ENCODE assay signal across 7 mouse cellular contexts in the genomic region with DNA sequence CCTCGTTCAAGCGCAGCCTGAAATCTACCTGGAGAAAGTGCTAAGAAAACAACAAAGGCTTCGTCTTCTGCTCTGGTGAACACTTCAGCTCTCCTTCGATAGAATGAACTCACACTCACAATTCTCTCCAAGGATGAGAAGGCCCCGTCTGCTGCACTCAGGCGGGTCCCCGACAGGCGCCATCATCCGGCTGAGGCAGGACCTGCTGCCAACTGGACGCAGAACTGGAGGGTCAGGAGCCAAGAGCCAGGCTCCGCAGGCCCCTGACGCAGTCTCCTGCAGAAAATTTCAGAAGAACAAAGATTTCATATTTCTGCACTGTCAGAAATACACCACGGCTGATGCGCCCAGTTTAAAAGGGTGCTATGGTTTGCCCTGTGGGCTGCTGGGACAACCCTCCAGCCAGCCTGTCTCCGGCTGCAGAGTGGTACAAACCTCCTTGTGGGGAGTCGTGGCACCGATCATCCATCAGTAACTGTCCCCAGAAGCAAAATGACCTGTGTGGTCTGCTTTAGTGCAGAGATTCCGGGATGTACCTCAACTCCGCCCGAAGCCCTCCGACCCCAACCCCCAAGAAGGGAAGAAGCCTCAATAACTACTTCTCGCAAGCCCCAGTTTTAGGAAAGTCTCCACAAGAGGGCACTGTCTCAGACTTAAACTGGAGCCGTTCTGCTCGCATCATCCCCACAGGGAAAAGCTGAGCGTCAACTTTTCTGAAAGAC. TPM values are rescaled to one million over a fixed set of nuclear protein-coding genes. Genes with fewer than 3 reads are reported as not detected.
DNase-seq lines count a peak whose midpoint lies in the region; ATAC-seq and TF ChIP-seq lines count a peak whose summit lies in the region.

No protein-coding gene starts in this region.

- peak; percentile 65 for TF ChIP-seq CTCF in E14TG2a.4 (conservative IDR thresholded peaks at IDR 0.05; ENCODE audit: low read length)
- TF ChIP-seq CTCF in layer of hippocampus, adult 2 months (conservative IDR thresholded peaks at IDR 0.05) = peak; percentile 84
- peak; percentile 71 for TF ChIP-seq CTCF in lung, postnatal 0 days (IDR thresholded peaks at IDR 0.05)

- no peaks in the 10 kb centered on the region for H3K36me3 ChIP-seq in E14TG2a.4 (ENCODE audit: insufficient read depth, low read length)
- no peaks in the 10 kb centered on the region for H3K36me3 ChIP-seq in embryonic facial prominence, embryonic 14.5 days (ENCODE audit: control insufficient read depth, insufficient read depth, low read length)
- H3K36me3 ChIP-seq in lung, postnatal 0 days (ENCODE audit: insufficient read depth, low read length) = no peaks in the 10 kb centered on the region

- H3K4me2 ChIP-seq in embryonic facial prominence, embryonic 14.5 days (ENCODE audit: low read depth, low read length) = peak overlapping the region; percentile 49
- no peak overlapping the region for H3K4me2 ChIP-seq in lung, postnatal 0 days (replicated peaks; ENCODE audit: low read depth, low read length)

- no peak overlapping the region; the same call in 1 of the 2 replicates for H3K9ac ChIP-seq in embryonic facial prominence, embryonic 14.5 days (ENCODE audit: low read depth, low read length)
- no peak overlapping the region for H3K9ac ChIP-seq in lung, postnatal 0 days (replicated peaks; ENCODE audit: low read depth)

- peaks cover 14% of the 10 kb centered on the region for H3K9me3 ChIP-seq in E14TG2a.4 (ENCODE audit: low read length)
- no peaks in the 10 kb centered on the region for H3K9me3 ChIP-seq in embryonic facial prominence, embryonic 14.5 days (ENCODE audit: control insufficient read depth, low read length)
- no peaks in the 10 kb centered on the region for H3K9me3 ChIP-seq in lung, postnatal 0 days (ENCODE audit: low read length)

- H3K27ac ChIP-seq in embryonic facial prominence, embryonic 14.5 days (replicated peaks; ENCODE audit: low read depth, low read length) = no peak overlapping the region
- H3K27ac ChIP-seq in layer of hippocampus, adult 2 months = no peak overlapping the region
- H3K27ac ChIP-seq in lung, postnatal 0 days (ENCODE audit: low read length) = no peak overlapping the region

- H3K4me3 ChIP-seq in E14TG2a.4 (replicated peaks; ENCODE audit: low read length) = peak overlapping the region; percentile 73
- peak overlapping the region; percentile 18 for H3K4me3 ChIP-seq in embryonic facial prominence, embryonic 14.5 days (ENCODE audit: low read depth, low read length)
- peak overlapping the region; percentile 37 for H3K4me3 ChIP-seq in layer of hippocampus, adult 2 months
- H3K4me3 ChIP-seq in lung, postnatal 0 days (ENCODE audit: low read depth, low read length) = no peak overlapping the region

- peaks cover 18% of the 10 kb centered on the region for H3K27me3 ChIP-seq in E14TG2a.4 (ENCODE audit: insufficient read depth, low read length)
- H3K27me3 ChIP-seq in embryonic facial prominence, embryonic 14.5 days (replicated peaks; ENCODE audit: control insufficient read depth, insufficient read depth, low read length) = no peaks in the 10 kb centered on the region
- no peaks in the 10 kb centered on the region for H3K27me3 ChIP-seq in lung, postnatal 0 days (replicated peaks; ENCODE audit: insufficient read depth, low read length)

- peak; percentile 17 for DNase-seq in T-cell, adult 2 months (ENCODE audit: low spot score)
- peak; percentile 86 for DNase-seq in embryonic facial prominence, embryonic 14.5 days (ENCODE audit: low spot score)
- DNase-seq in heart, postnatal 4 days = peak; percentile 76
- DNase-seq in layer of hippocampus, adult 2 months (ENCODE audit: low spot score in 2 of 2) = peak; percentile 61 to 73
- peak; percentile 78 for DNase-seq in lung, postnatal 0 days (ENCODE audit: low spot score)
- peak; percentile 57 to 80 for DNase-seq in right cerebral cortex, postnatal 10 days (ENCODE audit: low spot score in 2 of 2)

- no peak for TF ChIP-seq EP300 in lung, postnatal 0 days (IDR thresholded peaks at IDR 0.05)

- 17% methylated on average over 25 of the region's 25 CpGs for WGBS in embryonic facial prominence, embryonic 14.5 days
- 16% methylated on average over 25 of the region's 25 CpGs for WGBS in lung, postnatal 0 days

- 0 out of 2 replicates have a peak, but pooled peaks have one; percentile 33 for ATAC-seq in embryonic facial prominence, embryonic 14.5 days (ENCODE audit: low read depth)
- no peak for ATAC-seq in lung, postnatal 0 days

- H3K4me1 ChIP-seq in E14TG2a.4 (replicated peaks; ENCODE audit: low read depth, low read length) = peaks cover 5% of the 10 kb centered on the region
- H3K4me1 ChIP-seq in embryonic facial prominence, embryonic 14.5 days (ENCODE audit: control insufficient read depth, insufficient read depth, low read length) = no peaks in the 10 kb centered on the region
- no peaks in the 10 kb centered on the region for H3K4me1 ChIP-seq in lung, postnatal 0 days (ENCODE audit: insufficient read depth, low read depth, low read length)

RNA-seq across cellular contexts. Expression of gene Rhou, which starts 10.2 kb away (rescaled TPM):
- polyA plus RNA-seq in embryonic facial prominence, embryonic 14.5 days (2014; fragmentation: Nextera tagmentation; extraction: Ambion mirVana) = 9.5 and 9.6 TPM in 2 replicates
- 10 to 100 TPM; 14.7 to 15.4 TPM for total RNA-seq in heart, postnatal 4 days (2021)
- total RNA-seq in layer of hippocampus, adult 2 months (2021) = 10 to 100 TPM; 43.9 to 44.7 TPM
- 5.8 and 8.7 TPM in 2 replicates for polyA plus RNA-seq in lung, postnatal 0 days (2015; fragmentation: Nextera tagmentation; extraction: Ambion mirVana)

Comparison
In these comparisons a context has a peak if more than half of its experiments do, and no peak if none do; other contexts are left out.
1. DNase-seq: peak in every context shown above with its lines; median percentile 86 in embryonic facial prominence, embryonic 14.5 days; 78 in lung, postnatal 0 days; 76 in heart, postnatal 4 days; 68 in right cerebral cortex, postnatal 10 days; 67 in layer of hippocampus, adult 2 months; 17 in T-cell, adult 2 months.